Mouse (Mus musculus): ENCODE measurements around the gene Wnt11. TPM values are rescaled to one million over a fixed set of nuclear protein-coding genes. Genes with fewer than 3 reads are reported as not detected.

Wnt11 gene
- polyA plus RNA-seq, 1 experiment from 2014 or later: 14.7 TPM

GRCm38 (mm10) chr7:98863969-98864718, 29.2 kb downstream of the Wnt11 start:
- WGBS: 55% methylated on average over 9 of the region's 9 CpGs
- Histone ChIP-seq H3K4me1 (ENCODE audit: control insufficient read depth in 2 of 2, insufficient read depth in 2 of 2, low read length in 2 of 2) (peaks cover 24 to 28% of the 10 kb centered on the region in 2 experiments), H3K4me2 (ENCODE audit: low read length) (no peak overlapping the region), H3K9me3 (ENCODE audit: control insufficient read depth, low read length) (no peaks in the 10 kb centered on the region), H3K27me3 (ENCODE audit: control insufficient read depth, insufficient read depth, low read length) (no peaks in the 10 kb centered on the region), H3K9ac (ENCODE audit: low read length) (no peak overlapping the region), H3K4me3 (ENCODE audit: control insufficient read depth in 1 of 2, insufficient read depth in 1 of 2, low read depth in 1 of 2, low read length in 2 of 2) (no peak overlapping the region), H3K27ac (replicated peaks in 1 of 2; ENCODE audit: control insufficient read depth in 1 of 2, insufficient read depth in 1 of 2, low read depth in 2 of 2, low read length in 2 of 2) (no peak overlapping the region), H3K36me3 (ENCODE audit: control insufficient read depth, insufficient read depth, low read length) (no peaks in the 10 kb centered on the region)
- no peak for ATAC-seq (ENCODE audit: insufficient number of reproducible peaks, insufficient read depth, low FRiP score, low read depth)

DNA sequence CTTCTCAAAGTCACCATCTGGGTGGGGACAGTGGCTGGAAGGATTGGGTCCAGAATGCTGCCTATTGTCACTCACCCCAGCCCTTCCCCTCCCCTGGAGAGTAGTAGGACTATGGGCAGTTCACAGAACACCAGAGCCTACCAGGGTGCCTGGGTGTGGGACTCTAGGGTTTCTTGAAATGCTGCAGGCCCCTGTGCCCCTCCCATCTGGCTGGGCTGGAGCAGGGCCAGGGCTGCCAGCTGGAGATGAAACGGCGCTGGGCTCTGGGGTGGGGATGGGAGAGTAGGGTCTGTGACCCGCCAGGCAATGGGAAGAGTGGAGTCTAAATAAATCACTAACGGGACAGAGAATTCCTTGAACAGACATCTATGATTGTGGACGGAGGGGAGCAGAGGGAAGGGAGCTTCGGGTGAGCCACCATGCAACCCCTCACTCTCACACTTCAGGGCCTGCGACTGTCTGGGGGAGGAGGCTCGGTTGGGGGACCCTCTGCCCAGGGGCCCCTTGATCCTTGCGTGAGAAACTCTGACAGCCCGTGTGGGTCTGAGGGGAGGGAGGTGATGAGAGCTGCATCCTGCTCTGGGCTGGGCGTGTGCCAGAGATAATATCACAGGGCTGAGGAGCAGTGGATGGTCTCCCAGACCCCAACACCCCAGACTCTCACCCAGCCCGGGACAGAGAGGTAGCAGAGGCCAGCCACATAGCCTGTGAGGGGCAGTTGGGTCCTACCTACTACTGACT, 32.3 kb downstream of the Wnt11 start:
- Histone ChIP-seq H3K4me2 (ENCODE audit: low read length) (peak overlapping the region; percentile 31; the same call in 1 of the 2 replicates), H3K4me1 (ENCODE audit: control insufficient read depth in 2 of 2, insufficient read depth in 2 of 2, low read length in 2 of 2) (peaks cover 35 to 39% of the 10 kb centered on the region in 2 experiments), H3K27ac (replicated peaks in 1 of 2; ENCODE audit: control insufficient read depth in 1 of 2, insufficient read depth in 1 of 2, low read depth in 2 of 2, low read length in 2 of 2) (0 out of 4 replicates have a peak overlapping the region, but pooled peaks of 1 of the 2 experiments have one; percentile 26), H3K36me3 (ENCODE audit: control insufficient read depth, insufficient read depth, low read length) (no peaks in the 10 kb centered on the region), H3K27me3 (ENCODE audit: control insufficient read depth, insufficient read depth, low read length) (no peaks in the 10 kb centered on the region), H3K9me3 (ENCODE audit: control insufficient read depth, low read length) (no peaks in the 10 kb centered on the region), H3K9ac (ENCODE audit: low read length) (peak overlapping the region; percentile 34), H3K4me3 (ENCODE audit: control insufficient read depth in 1 of 2, insufficient read depth in 1 of 2, low read depth in 1 of 2, low read length in 2 of 2) (no peak overlapping the region)
- 11% methylated on average over 12 of the region's 12 CpGs for WGBS
- no peak; the same call in 1 of the 2 replicates for ATAC-seq (ENCODE audit: insufficient number of reproducible peaks, insufficient read depth, low FRiP score, low read depth)

GRCm38 (mm10) chr7:98867794-98868150, 32.9 kb downstream of the Wnt11 start:
- 0 out of 4 replicates have a peak overlapping the region, but pooled peaks of 1 of the 2 experiments have one; percentile 26 for H3K27ac ChIP-seq (replicated peaks in 1 of 2; ENCODE audit: control insufficient read depth in 1 of 2, insufficient read depth in 1 of 2, low read depth in 2 of 2, low read length in 2 of 2)
- no peak overlapping the region; the same call in 1 of the 2 replicates for H3K4me2 ChIP-seq (ENCODE audit: low read length)
- no peaks in the 10 kb centered on the region for H3K27me3 ChIP-seq (ENCODE audit: control insufficient read depth, insufficient read depth, low read length)
- no peak for ATAC-seq (ENCODE audit: insufficient number of reproducible peaks, insufficient read depth, low FRiP score, low read depth)
- H3K9me3 ChIP-seq (ENCODE audit: control insufficient read depth, low read length): no peaks in the 10 kb centered on the region
- no peak overlapping the region for H3K4me3 ChIP-seq (ENCODE audit: control insufficient read depth in 1 of 2, insufficient read depth in 1 of 2, low read depth in 1 of 2, low read length in 2 of 2)
- peak overlapping the region; percentile 34; the same call in 1 of the 2 replicates for H3K9ac ChIP-seq (ENCODE audit: low read length)
- H3K4me1 ChIP-seq (ENCODE audit: control insufficient read depth in 2 of 2, insufficient read depth in 2 of 2, low read length in 2 of 2): peaks cover 38 to 39% of the 10 kb centered on the region in 2 experiments
- H3K36me3 ChIP-seq (ENCODE audit: control insufficient read depth, insufficient read depth, low read length): no peaks in the 10 kb centered on the region
- 62% methylated on average over 2 of the region's 2 CpGs for WGBS

GRCm38 (mm10) chr7:98869070-98869469, 34.2 kb downstream of the Wnt11 start:
- no peaks in the 10 kb centered on the region for H3K9me3 ChIP-seq (ENCODE audit: control insufficient read depth, low read length)
- H3K27me3 ChIP-seq (ENCODE audit: control insufficient read depth, insufficient read depth, low read length): no peaks in the 10 kb centered on the region
- no peak overlapping the region for H3K9ac ChIP-seq (ENCODE audit: low read length)
- 63% methylated on average over 3 of the region's 3 CpGs for WGBS
- H3K4me3 ChIP-seq (ENCODE audit: control insufficient read depth in 1 of 2, insufficient read depth in 1 of 2, low read depth in 1 of 2, low read length in 2 of 2): no peak overlapping the region
- H3K4me2 ChIP-seq (ENCODE audit: low read length): no peak overlapping the region
- ATAC-seq (ENCODE audit: insufficient number of reproducible peaks, insufficient read depth, low FRiP score, low read depth): no peak
- no peak overlapping the region for H3K27ac ChIP-seq (replicated peaks in 1 of 2; ENCODE audit: control insufficient read depth in 1 of 2, insufficient read depth in 1 of 2, low read depth in 2 of 2, low read length in 2 of 2)
- no peaks in the 10 kb centered on the region for H3K36me3 ChIP-seq (ENCODE audit: control insufficient read depth, insufficient read depth, low read length)
- peaks cover 34 to 39% of the 10 kb centered on the region in 2 experiments for H3K4me1 ChIP-seq (ENCODE audit: control insufficient read depth in 2 of 2, insufficient read depth in 2 of 2, low read length in 2 of 2)

DNA sequence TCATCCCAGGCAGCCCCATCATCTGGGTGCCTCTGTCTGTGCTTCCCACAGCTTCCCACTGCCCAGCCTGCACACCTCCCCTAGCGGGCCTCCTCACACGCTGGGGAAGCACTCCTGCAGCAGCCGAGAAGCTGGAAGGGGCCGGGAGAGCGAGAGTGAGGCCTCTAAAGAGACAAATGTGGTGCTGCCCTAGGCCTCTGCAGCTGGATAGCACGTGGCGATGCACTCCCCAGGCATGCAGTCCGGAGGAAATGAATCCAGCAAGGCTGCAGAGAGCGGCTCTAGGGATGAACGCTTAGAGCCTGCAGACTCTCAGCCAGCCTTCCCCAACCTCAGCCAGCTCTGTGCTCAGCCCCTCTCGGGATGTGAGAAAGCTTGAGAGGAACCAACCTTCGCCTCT, 35.9 kb downstream of the Wnt11 start:
- Histone ChIP-seq H3K27me3 (ENCODE audit: control insufficient read depth, insufficient read depth, low read length) (no peaks in the 10 kb centered on the region), H3K9me3 (ENCODE audit: control insufficient read depth, low read length) (no peaks in the 10 kb centered on the region), H3K4me1 (ENCODE audit: control insufficient read depth in 2 of 2, insufficient read depth in 2 of 2, low read length in 2 of 2) (peaks cover 47 to 56% of the 10 kb centered on the region in 2 experiments), H3K4me2 (ENCODE audit: low read length) (no peak overlapping the region), H3K9ac (ENCODE audit: low read length) (0 out of 2 replicates have a peak overlapping the region, but pooled peaks have one; percentile 1), H3K36me3 (ENCODE audit: control insufficient read depth, insufficient read depth, low read length) (no peaks in the 10 kb centered on the region), H3K4me3 (ENCODE audit: control insufficient read depth in 1 of 2, insufficient read depth in 1 of 2, low read depth in 1 of 2, low read length in 2 of 2) (no peak overlapping the region), H3K27ac (replicated peaks in 1 of 2; ENCODE audit: control insufficient read depth in 1 of 2, insufficient read depth in 1 of 2, low read depth in 2 of 2, low read length in 2 of 2) (no peak overlapping the region)
- no peak for ATAC-seq (ENCODE audit: insufficient number of reproducible peaks, insufficient read depth, low FRiP score, low read depth)
- 20% methylated on average over 12 of the region's 12 CpGs for WGBS

DNA sequence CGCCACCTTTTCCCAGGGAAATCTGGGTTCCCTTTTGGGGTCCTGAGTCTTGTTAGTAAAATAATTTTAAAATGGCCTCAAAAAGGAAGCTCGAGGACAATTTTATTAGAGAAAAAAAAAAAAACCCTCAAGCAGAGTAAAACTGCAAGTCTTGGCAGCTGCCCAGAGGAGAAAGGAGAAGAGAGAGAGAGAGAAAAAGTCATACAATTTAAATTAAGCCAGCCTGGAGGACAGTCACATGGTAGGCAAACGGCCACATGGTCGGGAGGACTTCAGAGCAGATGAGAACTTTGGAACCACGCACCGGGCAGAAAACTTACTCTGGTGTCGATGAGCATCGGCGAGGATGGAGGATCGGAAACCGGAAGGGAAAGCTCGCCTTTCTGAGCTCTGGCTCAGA, 37.0 kb downstream of the Wnt11 start:
- Histone ChIP-seq H3K9ac (ENCODE audit: low read length) (no peak overlapping the region), H3K36me3 (ENCODE audit: control insufficient read depth, insufficient read depth, low read length) (no peaks in the 10 kb centered on the region), H3K27ac (replicated peaks in 1 of 2; ENCODE audit: control insufficient read depth in 1 of 2, insufficient read depth in 1 of 2, low read depth in 2 of 2, low read length in 2 of 2) (no peak overlapping the region), H3K4me3 (ENCODE audit: control insufficient read depth in 1 of 2, insufficient read depth in 1 of 2, low read depth in 1 of 2, low read length in 2 of 2) (no peak overlapping the region), H3K27me3 (ENCODE audit: control insufficient read depth, insufficient read depth, low read length) (no peaks in the 10 kb centered on the region), H3K4me2 (ENCODE audit: low read length) (no peak overlapping the region), H3K4me1 (ENCODE audit: control insufficient read depth in 2 of 2, insufficient read depth in 2 of 2, low read length in 2 of 2) (peaks cover 46 to 56% of the 10 kb centered on the region in 2 experiments), H3K9me3 (ENCODE audit: control insufficient read depth, low read length) (no peaks in the 10 kb centered on the region)
- ATAC-seq (ENCODE audit: insufficient number of reproducible peaks, insufficient read depth, low FRiP score, low read depth): no peak
- WGBS: 63% methylated on average over 12 of the region's 12 CpGs

- Histone ChIP-seq H3K4me3 (ENCODE audit: control insufficient read depth in 1 of 2, insufficient read depth in 1 of 2, low read depth in 1 of 2, low read length in 2 of 2) (no peak overlapping the region), H3K4me1 (ENCODE audit: control insufficient read depth in 2 of 2, insufficient read depth in 2 of 2, low read length in 2 of 2) (peaks cover 36 to 46% of the 10 kb centered on the region in 2 experiments), H3K27me3 (ENCODE audit: control insufficient read depth, insufficient read depth, low read length) (no peaks in the 10 kb centered on the region), H3K27ac (replicated peaks in 1 of 2; ENCODE audit: control insufficient read depth in 1 of 2, insufficient read depth in 1 of 2, low read depth in 2 of 2, low read length in 2 of 2) (no peak overlapping the region), H3K9me3 (ENCODE audit: control insufficient read depth, low read length) (no peaks in the 10 kb centered on the region), H3K36me3 (ENCODE audit: control insufficient read depth, insufficient read depth, low read length) (no peaks in the 10 kb centered on the region), H3K9ac (ENCODE audit: low read length) (no peak overlapping the region), H3K4me2 (ENCODE audit: low read length) (no peak overlapping the region)
- WGBS: 80% methylated on average over 12 of the region's 12 CpGs
- ATAC-seq (ENCODE audit: insufficient number of reproducible peaks, insufficient read depth, low FRiP score, low read depth): no peak
These were observed 38.4 kb downstream of the Wnt11 start for GRCm38 (mm10) chr7:98873316-98873715.
